Mouse (Mus musculus) gastrocnemius, adult 18-20 months (tissue): ENCODE data around the gene Tcf12. TPM values are rescaled to one million over a fixed set of nuclear protein-coding genes. Genes with fewer than 3 reads are reported as not detected.

Source experiments
- DNase-seq: peaks from one replicate; pipeline ENCODE4 v3.0.0; 2021; ENCODE audit warnings: low spot score
- total RNA-seq, 2 experiments: library from RNA; stranded (reverse); gene quantifications; 2 replicates each; pipeline ENCODE4 v1.2.3; 2021

Tcf12 gene
- total RNA-seq, 2 experiments from 2014 or later: 22.4 to 29.2 TPM

DNA sequence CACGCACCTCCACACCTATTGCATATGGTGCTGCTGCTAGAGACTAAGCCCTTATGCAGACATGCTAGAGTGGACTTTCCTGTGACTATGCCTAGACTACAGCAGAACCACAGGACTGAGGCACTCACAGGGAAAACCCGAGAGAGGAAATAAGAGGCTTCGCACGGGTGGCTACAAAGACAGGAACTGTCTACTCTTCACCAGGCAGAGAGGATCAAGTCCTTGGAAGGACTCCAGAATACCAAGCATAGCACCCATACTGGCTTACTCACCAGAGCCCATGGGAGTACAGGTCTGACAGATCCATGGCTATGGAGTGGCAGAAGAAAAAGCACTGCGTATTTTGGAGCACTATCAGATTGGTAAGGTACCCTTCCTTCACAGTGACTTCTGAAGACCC is 269.8 kb downstream of the Tcf12 start:
- no peak for DNase-seq

DNA sequence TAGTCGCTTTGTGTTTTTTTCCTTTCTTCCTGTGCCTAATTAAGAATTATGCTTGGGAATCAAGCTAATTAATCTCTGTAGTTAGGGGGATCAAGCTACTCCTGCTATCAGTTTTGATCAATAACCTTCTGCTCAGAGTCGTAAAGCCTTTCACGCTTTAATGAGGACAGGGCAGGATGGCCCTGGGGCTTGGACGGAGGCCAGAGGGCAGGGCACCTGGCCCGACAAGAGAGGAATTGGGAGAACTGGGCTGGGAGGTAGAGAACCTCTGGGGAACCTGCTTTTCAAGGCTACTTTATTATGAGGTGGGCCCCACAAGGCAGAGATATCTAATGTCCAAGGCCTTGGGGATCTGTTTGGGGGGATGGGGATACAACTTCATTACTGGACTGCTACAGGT is 274.3 kb downstream of the Tcf12 start:
- no peak for DNase-seq

DNA sequence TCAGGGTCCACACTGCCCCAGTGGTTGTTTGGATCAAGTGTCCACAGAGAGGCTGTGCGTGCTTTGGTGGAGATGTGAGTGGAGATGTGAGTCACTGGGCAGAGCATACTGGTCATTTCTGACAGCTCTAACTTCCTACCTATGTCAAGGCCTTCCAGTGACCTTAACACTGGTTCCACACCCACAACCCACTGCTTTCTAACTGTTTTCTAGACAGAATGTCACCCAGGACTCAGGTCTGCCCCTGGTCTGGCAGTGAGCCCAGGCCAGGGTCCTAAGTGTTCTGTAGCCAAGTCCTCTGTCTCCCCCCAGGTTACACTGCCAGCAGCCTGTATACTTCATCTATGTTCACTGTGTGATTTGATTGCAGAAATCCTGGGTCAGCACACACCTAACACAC is 275.3 kb downstream of the Tcf12 start:
- no peak for DNase-seq

DNA sequence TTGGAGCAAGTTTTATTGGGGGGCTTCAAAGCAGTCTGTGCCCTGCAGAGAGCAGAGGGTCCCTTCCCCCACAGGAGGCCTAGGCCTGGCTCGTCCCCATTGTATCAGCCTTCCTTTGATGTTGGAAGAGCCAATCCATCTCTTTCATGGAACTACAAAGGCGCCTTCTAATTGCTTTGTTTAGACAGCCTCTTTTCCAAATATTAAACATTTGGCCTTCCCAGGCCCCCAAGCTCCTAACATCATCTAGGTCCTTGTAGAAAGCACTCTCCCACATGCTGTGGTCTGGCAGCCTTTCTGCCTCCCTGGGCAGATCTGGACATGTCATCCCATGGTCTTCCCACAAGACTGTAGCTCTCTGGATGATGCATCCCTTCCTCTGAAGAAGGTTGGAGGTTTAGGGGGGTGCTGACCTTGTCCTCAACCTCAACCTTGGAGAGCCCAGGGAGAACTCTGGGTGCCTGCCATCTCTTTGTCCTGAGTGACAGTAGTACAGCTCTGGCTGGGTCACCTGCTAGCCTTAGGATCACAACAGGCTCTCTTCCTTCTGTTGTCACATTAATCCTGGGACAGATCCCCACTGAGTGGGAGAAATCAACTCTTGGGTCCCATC is 276.4 kb downstream of the Tcf12 start:
- no peak for DNase-seq

DNA sequence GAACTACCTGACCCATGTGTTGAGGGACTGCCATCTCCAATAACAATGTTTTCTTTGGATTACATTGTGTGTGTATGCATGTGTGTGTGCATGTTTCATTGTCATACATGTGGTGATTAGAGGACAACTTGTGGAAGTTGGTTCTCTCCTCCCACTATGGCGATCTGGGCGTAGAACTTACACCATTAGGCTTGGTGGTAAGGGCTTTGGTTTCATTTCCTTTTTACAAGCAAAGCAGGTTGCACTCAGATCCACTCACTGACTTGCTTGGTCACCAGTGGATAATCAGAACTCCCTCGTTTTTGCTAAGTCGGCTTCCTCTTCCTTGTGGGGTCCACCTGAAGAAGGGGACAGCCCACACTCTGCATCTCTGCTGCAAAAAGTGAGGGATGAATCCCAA is 277.0 kb downstream of the Tcf12 start:
- no peak for DNase-seq

DNA sequence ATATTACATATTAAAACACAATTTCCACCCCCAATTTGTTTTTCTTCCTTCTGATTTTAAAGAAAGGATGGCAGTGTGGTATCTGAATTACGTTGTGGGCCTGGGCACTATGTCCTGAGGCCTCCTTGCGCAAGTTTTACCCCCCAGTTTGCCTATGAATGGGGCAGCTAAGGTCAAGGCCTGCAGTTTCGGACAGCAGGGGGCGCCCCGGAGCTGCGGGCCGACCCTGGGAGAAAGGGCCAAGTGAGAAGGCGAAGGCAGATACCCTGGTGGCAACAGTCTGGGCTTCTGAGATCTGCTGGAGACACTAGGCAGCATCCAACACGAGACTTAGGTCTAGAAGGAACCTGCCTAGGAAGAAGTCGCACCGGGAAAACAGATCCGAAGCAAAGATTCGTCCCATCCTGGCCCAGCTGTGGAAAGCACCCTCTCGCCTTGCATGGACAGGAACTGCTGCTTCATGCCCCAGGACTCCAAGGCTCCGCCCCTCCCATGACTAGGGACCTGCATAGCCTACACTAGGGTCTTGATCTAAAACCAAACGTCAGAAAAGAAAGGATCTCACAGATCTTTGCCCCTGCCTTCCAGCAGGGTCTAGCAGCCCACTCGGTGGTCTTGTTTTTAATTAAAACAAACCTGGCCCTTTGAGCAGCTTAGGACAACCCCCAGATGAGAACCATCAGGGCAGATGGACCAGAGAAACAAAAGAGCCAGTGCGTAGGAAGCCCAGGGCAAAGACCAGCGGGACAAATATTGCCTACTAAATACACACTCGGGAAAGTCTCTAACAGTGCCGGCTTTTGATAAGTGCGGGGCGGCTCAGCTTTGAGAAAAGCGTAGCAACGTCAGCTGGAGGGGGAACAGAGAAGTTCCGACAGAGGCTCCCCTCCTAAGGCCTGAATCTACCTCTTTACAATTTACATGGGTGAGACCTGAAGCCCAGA is 279.6 kb downstream of the Tcf12 start:
- peak; percentile 79 for DNase-seq

DNA sequence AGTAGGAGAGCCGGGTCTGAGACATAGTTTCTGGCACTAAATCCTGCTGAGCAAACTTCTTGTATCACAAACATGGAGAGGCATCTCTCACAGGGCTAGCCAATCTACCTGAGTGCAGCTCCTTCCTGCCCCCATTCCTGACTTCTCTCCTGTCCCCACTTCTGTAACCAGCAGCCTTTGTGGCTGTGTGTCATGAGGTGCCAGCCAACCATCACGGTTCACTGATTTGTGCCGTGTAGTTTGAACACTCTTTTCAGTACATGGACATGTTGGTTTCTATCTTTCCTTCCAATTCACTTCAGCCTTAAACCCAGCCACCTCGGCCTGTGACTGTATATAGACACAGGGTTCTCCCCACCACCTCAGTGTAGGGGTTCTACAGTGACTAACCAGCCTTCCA is 280.7 kb downstream of the Tcf12 start:
- no peak for DNase-seq

DNA sequence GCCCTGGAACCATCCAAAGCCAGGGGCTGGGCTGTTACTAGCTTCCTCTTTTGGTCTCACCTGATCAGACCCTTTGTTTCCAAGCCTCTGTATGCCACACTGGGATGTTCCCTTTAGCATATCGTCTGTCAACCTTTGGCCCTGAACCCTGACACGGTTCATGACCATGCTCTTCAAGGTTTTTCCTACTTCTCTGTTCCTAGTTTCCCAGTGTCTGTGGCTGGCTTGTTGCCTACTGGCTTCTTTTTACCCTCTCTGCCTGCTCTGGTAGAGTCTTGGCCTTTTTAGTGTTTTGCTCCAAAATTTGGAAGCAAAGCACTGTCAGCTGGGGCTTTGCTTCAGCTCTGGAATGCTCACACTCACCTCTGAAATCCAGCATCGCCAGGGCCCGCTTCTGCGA is 281.3 kb downstream of the Tcf12 start:
- no peak for DNase-seq

- DNase-seq: no peak
These were observed 281.9 kb downstream of the Tcf12 start for GRCm38 (mm10) chr9:71829753-71830152.

- DNase-seq: no peak
These were observed 282.5 kb downstream of the Tcf12 start for GRCm38 (mm10) chr9:71829137-71829536.

DNA sequence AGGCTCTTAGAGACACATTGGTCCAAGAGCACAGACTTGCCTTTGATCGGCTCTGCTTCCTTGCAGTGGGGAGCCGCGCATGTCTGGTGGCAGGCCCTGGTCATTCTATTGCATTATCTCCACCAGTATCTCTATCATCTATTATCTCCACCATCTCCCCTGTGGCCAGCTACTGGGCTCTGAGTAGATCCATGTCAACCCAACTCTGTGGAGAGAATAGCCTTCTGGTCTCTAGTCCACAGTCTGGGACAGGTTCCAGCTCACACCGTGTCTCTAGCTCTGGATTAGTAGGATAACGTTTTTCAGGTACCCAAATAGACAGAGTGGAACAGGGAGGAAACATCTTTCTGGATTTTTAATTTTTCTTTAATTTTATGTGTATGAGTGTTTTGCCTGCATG is 284.3 kb downstream of the Tcf12 start:
- DNase-seq: no peak

- peak; percentile 87 for DNase-seq
These were observed 285.6 kb downstream of the Tcf12 start for GRCm38 (mm10) chr9:71826040-71826525.

DNA sequence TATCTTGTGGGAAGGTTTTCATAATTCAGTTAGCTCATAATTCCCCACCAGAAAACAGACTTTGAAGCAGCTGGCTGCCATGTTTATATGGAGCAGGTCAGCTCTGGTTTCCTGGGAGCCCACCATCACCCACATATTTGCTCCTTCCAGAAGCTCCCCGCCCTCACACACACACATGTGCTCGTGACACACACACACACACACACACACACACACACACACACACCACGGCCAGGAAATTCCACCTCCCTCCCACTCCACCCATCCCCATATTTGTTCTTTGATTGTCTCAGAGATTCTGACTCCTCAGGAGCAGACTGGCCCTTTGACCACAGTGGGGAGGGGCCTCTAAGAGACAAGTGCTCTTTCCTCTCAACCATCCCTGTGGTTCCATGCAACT is 289.7 kb downstream of the Tcf12 start:
- DNase-seq: no peak

- no peak for DNase-seq
These were observed 293.2 kb downstream of the Tcf12 start for GRCm38 (mm10) chr9:71818453-71818852.

DNA sequence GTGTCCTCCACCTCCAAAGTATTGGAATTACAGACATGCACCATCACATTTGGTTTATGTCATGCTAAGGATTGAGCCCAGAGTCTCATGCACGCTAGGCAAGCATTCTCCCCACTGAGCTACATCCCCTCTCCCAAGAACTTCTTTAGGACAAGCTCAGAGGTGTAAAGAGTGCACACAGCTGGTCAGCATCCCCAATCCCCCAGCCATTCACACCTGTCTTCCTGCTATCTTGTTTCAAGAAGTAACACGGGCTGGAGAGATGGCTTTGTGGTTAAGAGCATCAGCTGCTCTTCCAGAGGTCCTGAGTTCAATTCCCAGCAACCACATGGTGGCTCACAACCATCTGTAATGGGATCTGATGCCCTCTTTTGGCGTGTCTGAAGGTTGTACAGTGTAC is 295.6 kb downstream of the Tcf12 start:
- DNase-seq: no peak

GRCm38 (mm10) chr9:71813565-71813964 is 298.1 kb downstream of the Tcf12 start:
- no peak for DNase-seq

GRCm38 (mm10) chr9:71812914-71813313 is 298.8 kb downstream of the Tcf12 start:
- no peak for DNase-seq

DNA sequence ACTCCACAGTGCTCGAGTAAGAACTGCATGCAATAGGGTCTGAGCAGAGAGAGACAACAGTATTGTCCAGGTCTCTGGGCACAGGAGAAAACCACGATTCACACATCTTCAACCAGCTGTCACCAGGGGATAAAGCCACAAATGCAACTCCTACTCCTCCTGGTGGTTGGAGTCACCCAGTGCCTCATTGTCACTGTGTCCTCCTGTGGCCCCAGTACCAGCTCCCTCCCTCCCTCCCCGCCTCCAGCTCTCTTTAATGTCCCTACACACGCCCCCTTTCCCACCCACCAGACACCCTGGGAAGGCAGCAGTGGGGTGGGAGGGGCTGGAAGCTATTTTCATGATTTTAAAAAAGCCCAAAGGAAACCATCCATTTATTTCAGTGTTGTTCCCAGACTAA is 299.3 kb downstream of the Tcf12 start:
- no peak for DNase-seq

- no peak for DNase-seq
These were observed 300.3 kb downstream of the Tcf12 start for GRCm38 (mm10) chr9:71811404-71811803.

DNA sequence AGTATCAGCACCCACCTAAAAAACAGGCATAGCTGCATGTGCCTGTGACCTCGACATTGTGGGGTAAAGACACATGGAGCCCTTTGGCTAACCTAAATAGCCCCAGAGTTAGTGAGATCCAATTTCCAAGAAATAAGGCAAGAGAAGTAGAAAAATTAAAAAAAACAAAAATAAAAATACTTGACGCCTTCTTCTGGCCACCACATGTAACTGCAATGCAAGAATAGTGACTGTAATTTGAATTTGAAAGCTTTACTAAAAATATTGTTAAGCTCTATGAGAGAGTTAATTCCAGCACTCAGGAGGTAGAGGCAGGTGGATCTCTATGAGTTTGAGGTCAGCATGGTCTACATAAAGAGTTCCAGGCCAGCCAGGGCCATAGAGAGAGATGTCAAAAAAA is 300.9 kb downstream of the Tcf12 start:
- DNase-seq: no peak

DNA sequence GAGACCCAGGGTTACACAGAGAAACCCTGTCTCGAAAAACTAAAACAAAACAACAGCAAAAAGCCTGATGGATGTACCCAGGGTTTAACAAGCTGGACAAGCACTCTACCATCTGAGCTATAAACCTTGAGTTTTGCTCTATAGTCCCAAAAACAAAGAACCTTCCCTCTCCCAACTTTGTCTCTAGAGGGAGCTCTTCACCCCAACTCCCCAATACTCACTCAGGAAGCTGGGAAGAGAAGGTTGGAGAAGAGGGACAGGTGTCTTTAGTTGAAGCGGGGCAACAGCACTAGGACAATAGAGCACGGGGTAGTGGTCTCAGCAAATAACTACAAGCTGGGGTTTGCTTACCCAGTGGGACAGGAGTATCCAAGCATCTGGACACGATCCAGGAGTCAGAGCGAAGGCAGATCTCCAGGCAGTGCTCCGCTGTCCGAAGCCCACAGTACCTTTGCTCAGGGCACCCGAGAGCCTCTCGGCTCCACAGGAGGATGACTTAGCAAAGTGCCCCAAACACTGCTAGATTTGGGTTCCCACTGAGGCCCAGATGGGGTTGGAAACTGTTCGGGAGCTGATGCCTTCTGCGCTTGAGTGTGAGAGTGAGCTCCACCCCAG is 302.9 kb downstream of the Tcf12 start:
- DNase-seq: no peak

- DNase-seq: no peak
These were observed 303.9 kb downstream of the Tcf12 start for GRCm38 (mm10) chr9:71807801-71808200.
